Mouse (Mus musculus) frontal cortex, postnatal 25 days (tissue): ENCODE data around the gene Olfr448.
A peak's percentile ranks its signal among the peaks of the same experiment; 100 is the strongest.

Source experiments
- DNase-seq, 2 experiments: peaks; one replicate each; pipeline ENCODE4 v3.0.0; 2022; ENCODE audit warnings: low spot score in 2 of 2

Gene Olfr448

DNA sequence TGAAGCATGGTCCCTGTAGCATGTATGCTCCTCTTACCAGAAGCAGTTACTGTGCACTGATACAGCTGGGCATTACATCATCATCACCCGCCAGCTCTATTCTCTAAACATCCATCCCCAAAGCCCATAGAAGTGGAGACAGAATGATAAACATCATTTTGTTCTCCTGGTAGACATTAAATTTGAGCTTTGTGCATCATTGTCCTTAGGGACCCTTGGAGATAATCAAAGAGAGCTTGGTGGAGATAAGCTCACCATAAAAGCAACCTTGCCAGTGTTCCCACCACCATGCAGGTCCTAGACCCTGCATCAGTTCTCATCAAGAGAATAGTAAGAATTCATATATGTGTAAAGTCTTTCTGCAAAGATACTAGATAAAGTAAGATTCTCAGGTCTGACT is at the start of gene Olfr448:
Olfr448 (plus strand) TSS at position 301 of the 400 bp plus-strand sequence.
- DNase-seq, result no peak

DNA sequence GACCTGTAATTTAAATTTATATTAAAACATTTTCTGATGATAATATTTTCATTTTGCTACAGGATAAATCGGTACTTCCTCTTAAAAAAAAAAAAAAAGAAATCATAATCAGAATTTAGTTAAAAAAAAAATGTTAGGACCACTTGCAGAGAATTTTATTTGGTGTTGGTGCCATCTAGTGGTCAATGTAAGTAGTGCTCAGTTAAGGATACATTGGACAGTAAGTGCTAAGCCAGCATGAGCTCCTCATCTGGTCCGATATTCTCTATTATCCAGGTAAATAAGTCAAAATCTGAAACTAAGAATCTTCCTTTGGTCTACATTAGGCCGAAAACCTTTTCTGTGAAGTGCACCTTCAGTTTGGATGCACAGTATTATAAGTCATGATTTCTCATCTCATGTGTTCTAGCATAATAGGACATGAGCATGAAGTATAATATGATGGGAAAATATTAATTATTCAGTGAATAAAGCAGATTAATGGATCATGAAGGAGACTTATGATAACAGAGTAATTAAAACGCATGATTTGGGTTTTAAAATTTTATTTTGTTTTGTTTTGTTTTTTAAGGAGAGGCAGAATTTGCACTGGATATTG is 29.9 kb upstream of the Olfr448 start:
- peak in 1 of 2 experiments; percentile 18 for DNase-seq

DNA sequence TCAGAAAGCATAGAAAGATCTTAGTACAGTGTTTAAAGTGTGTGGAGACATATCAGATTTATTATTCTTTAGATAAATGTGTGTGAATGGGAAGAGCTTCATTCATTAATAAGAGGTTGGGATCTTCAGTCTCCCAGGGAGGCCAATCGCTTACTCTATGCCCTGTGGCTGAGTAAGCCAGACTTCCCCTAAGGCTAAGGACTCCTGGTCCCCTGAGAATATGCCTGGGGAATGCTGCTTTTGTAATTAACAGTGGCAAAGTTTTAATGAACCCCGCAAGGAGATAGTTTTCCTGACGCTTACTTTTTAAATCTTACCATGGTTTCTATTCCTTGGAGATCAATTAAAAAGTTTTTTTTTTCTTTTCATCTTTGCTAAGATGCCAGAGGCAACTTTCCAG is 20.5 kb upstream of the Olfr448 start:
- DNase-seq, result no peak

DNA sequence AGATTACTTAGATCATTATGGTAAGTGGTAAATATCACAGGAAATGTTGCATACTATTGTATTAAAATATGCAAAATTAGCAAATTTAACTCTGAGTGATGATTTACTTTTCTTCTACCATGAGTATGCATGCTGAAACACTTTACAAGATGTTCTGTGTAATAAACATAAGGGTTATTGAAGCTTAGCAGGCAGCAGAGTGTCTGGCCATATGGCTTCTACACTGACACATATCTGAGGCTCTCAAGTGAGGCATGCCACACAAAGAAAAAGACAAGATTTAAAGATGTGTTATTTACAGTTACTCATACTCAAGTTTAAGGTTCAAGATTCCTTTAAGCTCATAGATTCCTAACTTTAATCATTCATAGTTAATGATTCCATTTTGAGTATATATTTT is 13.9 kb upstream of the Olfr448 start:
- DNase-seq, result no peak

DNA sequence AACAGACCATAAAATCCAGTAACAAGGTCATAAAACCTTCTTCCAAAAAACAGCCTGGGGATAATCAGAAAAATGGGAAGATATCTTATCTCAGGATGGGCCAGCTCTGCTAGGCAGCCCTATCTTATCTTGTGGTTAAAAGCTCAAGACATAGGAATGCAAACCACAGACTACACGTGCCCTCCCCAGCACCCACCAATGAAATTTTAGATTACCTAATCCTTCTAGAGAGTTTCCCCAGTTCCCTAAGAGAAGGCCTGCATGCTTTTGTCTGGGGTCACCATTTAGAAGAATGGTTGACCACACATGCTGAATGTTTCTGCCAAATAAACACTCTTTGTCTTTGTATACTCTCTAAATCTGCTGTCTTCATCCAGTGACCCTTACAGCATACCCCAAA is 10.1 kb downstream of the Olfr448 start:
- DNase-seq, result no peak

DNA sequence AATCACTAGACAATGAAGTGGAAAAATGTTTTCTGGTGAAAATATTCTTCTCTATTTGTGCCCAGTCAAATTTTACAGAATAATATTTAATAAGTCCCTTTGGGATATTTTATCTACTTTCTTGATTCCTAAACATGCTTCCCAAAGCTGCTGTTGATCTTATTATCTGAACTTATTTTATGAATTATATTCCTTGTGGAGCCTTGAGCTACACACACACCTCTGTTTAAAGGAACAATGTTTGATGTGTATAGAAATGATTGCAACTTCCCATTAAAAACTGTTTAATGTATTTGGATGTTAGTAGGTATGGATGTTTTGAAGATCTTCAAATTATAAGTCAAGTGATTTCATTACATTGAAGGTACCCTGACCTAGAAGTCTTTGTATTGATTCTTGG is 18.3 kb downstream of the Olfr448 start, which contains the start of gene Olfr447:
Olfr447 (plus strand) TSS at position 301 of the 400 bp plus-strand sequence.
- no peak for DNase-seq

DNA sequence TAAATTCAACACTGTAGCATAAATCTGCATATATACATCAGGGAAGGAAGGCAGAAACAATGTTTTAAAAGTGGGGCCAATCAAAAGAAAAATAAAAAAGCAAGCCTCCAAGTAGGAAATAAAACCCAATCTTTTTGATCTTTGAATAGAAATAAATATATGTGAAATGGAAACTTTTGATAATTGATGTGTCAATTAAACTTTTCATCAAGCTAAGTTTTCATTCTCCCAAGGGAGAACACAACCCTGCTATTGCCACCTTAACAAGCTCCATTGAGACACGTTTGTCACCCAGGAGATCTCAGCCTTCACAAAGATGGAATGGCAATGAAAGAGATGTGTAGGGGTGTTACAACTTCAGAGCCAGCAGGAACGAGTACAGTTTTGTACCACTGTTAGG is 30.8 kb downstream of the Olfr448 start, which contains the start of gene Olfr446:
Olfr446 (plus strand) TSS at position 301 of the 400 bp plus-strand sequence.
- DNase-seq, result no peak
